Mouse (Mus musculus) layer of hippocampus, adult 11-12 months (tissue): ENCODE data around the gene Gpr1.

ENCODE experiments used
- DNase-seq: peaks from one replicate; pipeline ENCODE4 v3.0.0; 2022; ENCODE audit warnings: low spot score

Gene Gpr1

DNA sequence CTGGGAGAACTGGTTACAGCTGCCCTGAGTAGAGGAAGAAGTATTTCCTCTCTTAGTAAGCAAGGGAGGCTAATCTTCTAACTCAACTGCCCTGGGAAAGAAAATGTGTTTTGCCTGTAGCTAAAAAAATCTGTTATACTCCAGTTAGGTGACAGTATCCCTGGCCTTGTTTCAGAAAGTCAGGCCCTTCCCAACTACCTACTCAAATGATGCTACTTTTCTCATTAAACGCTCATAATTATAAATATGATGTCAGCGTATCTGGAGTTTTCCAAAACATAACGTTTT, at the start of gene Gpr1:
Gene Gpr1 (minus strand): TSS at position 273 of the 288 bp plus-strand sequence.
- no peak for DNase-seq

DNA sequence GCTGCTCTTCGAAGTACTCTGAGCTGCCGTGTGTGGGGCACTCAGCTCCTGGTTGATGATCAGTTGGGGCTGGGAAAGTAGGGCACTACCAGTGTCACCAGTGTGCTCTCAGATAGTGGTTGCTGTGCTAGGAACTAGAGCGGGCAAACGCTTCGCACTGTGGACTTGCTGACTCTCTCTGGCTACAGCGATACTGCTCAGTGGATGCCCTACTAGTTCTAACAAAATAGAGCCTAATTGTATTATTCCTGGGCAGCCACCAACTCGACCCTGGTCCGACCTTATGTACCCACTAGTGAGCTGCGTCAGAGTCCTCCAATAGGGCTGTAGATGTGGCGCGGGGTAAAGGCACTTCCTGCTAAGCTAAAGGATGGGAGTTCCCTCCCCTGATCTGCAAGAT, 49.3 kb upstream of the Gpr1 start:
- no peak for DNase-seq

DNA sequence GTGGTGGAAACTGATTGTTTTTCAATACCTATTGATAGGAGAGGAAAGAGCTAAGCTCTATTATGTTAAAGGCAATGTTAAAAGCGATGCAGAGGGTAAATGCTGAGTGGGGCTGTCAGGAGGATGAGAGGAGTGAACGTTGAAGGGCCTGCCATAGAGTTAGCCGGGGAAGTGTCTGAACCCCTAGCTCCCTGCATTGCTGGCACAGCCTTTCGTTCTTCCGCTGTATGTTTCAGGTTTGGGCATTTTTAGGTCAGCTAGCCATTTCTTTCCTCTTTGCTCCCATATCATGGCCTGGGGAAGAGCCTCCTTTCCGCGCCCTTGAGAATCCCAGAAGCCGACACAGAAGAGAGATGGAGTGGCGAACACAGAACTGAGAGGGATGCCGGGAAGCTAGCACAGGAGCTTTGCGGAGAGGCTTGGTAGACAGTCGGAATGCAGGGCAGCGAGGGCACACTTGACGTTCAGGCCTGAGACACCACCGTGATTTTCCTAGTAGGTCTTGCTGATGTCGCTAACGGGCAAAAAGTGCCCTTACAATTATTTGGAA, 46.8 kb upstream of the Gpr1 start:
- DNase-seq: no peak

DNA sequence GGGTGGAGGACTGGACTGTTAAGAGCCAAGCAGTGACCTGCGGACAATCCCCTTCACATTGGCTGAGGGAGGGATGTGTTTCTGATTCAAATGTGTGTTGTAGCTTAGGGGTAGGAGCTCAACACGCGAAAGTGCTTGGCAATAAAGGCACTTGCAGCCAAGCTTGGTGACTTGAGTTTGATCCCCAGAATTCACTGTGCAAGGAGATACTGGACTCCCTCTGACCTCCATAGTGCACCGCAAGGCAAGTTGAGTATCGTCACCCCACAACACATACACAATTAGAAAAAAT, 46.3 kb upstream of the Gpr1 start:
- no peak for DNase-seq

DNA sequence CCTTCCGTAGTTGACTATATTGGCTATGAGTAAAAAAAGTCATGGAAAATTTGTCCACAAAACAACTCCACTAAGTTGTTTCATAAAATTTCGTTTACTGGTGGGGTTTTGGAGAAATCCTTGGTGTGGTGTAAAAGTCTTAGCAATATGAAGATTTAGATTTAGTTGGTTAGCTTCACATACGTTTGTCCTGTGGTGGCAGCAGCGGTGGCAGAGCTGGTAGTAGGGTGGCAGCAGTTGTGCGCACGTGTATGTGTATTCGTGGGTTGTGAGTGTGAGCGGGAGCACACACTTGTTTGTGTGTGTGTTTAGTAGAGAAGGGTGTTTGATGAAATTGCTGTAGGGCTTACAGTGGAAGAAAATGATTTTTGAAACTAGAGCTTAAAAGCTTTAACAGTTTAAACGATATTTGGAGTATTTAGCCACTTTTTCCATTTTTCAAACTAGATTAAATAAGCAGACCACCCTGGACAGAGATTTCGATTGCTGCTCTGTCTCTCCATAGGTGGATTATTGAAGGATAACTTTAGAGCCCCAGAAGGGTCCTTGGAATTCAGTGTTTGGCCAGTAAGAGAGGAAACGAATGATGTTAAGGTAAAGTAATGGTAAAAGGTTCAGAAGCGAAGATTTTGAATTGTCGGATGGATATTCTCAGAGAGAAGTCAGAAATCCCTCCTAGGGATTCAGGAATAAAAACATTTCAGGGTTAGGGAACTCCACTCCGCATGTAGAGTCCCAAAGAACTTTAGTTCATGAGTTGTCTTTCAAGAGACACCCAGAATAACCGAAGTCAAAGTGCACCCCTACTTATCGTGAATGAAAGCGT, 45.8 kb upstream of the Gpr1 start:
- DNase-seq: no peak

DNA sequence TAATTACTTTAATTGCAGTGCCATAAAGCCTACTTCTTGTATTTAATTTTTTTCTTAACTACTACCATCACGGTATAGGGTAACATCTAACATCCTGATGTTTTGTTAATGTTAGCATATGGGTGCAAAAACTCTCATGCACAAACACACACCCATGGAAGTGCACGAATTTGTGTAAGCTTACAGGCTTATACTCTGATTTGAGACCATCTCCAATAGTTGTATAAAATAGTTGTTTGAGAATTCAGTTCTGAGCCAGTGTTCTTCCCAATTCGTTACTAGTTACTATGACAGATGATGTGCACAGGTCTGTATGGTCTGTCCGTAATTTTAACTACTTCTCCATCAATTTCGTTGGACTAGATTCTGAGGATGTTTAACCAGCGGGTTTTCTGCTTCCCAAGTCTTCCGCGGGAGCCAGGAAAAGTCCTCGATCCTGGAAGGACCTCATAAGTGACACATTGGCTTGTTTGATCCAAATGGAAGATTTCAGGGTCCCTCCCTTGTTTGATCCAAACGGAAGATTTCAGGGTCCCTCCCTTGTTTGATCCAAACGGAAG, 45.0 kb upstream of the Gpr1 start:
- DNase-seq: no peak

DNA sequence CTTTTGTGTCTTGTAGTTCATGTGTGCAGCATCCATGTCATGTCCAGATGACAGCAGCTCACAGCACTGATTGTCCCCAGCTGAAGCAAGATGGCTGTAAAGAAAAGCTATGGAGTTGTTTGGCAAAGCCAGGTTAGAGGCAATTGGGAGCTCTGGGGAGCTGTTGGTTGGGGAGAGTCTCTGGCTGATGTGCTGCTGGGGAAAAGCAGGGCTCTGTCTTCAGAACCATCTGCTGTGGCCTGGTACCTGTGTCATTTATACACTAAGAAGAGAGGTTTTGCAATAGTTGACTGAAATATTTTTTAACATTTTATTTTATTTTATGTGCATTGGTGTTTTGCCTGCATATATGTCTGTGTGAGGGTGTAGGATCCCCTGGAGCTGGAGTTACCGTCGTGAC, 44.2 kb upstream of the Gpr1 start:
- DNase-seq: no peak

DNA sequence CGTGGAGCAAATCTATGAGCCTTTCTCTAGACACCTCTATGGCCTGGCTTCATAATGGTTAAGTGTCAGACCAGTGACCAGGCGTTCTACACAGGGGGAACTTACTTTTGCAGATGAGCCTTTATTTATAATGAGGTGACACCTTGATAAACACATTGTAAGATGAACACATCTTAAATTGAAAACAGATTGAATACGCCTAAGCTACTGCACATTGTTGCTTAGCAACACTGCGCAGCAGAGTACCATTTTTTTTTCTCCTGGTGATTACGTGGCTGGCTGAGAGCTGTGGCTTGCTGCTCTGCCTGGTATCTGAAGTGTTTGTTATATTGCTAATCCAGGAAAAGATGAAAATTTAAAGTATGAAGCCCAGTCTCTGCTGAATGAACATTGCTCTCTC, 41.7 kb upstream of the Gpr1 start:
- no peak for DNase-seq

DNA sequence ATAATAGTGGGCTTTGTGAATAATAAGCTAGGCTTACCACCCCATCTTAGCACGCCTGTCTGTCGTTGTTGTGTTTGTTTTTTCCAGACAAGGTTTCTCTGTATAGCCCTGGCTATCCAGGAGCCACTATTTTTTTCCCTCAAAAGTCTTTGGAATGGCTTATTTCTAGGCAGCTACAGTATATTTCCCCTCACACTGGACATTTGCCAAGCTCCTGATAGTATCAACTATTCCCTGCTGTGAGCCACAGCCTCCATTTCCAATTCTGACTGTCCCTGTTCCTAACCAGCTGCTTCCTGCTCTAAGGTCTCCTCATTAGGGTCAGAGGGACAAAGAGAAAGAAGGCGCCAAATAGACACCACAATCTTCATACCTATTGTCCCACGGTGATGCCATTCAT, 40.8 kb upstream of the Gpr1 start:
- no peak for DNase-seq

DNA sequence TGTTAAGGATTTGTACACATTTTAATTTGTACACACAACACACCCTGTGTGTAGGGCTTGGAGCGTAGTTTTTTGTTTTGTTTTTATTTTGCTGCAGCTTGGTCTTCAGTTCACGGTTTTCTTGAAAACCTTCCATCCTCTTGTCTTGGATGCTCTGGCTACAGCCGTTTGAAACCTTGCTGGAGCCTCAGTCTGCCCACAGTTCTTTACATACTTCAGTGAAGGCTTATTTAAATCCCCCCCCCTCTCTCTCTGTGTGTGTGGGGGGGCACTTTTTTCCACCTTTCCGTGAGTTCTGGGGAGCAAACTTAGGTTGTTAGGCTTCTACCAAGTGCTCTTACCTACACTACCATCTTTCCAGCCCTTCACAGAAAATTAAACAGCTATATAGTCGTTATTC, 38.9 kb upstream of the Gpr1 start:
- no peak for DNase-seq

DNA sequence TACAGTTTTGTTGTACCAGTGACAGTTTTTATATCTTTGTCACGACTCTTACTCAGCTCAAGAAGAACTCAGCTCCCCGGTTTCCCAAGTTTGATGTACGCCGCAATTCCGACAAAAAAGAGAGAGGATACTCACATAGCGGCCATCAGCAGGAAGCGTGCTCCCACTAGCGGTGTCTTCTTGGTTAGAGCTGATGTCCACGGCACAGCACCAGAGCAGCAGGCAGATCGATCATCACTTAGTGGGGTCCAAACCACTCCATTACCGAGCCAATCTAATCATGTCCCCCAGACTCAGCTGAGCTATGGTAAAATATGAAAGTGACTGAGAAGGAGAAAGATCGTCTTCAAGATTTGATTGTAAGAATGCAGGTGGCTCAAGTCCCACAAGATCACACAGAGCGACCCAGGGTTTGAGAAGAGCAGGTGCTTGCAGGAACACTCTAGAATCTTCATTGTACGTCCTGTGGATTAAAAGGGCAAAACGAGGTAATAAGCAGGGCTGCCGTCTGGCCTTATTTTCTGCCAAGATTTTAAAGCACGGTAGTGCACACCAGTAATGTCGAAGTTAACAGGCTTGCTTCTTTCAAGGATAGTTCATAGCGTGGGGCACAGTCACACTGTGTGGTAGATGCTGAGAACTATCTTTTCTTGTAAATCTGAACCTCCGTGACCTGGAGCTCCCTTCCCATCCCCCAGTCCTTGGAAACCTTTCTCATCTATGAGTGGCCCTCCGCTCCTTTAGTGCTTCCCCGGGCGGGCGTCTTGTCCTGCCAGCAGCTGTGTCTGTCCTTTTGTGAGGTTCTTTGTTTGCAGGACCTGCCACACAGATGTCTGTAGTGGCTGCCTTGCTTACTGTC, 38.2 kb upstream of the Gpr1 start:
- DNase-seq: no peak

DNA sequence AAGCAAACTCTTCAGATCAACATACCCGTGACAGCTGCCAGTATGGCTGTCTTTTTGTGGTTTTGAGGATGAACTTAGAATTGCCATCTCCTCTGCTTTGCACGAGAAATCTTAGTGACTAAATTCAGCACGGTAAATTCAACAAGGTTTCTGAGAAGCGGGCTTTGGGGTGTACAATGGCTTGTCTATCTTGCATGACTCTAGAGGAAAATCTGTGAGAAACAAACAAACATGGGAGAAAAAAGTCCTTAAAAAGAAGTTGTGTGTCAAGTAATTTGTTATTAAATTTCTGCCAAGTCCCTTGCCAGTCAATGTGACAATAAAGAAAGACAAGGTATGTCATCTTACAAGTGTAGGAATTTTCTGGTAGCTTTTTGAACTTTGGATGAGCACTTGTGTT, 34.9 kb upstream of the Gpr1 start:
- no peak for DNase-seq

DNA sequence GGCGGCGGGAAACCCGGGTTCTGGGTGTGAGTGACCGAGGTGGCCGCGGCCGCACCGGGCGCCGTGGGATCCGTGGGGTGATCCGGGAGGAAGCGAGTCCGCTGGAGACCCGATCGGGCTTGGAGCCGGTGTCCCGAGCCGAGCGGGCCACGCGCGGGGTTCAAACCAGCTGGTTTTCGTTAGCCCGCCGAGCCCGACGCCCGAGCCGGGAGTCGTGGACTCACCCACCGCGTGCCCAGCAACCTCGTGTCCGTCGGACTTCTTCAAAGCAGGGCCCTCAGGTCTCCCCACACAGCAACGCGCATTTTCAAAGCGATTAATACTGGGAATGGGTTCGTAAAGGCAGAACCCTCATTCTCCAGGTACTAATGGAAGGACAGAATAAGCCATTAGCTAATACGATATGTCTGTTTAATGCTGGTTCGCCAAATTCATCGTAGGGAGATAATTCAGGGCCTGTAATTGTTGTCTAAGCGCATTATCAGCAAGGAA, 34.1 kb upstream of the Gpr1 start:
- no peak for DNase-seq

DNA sequence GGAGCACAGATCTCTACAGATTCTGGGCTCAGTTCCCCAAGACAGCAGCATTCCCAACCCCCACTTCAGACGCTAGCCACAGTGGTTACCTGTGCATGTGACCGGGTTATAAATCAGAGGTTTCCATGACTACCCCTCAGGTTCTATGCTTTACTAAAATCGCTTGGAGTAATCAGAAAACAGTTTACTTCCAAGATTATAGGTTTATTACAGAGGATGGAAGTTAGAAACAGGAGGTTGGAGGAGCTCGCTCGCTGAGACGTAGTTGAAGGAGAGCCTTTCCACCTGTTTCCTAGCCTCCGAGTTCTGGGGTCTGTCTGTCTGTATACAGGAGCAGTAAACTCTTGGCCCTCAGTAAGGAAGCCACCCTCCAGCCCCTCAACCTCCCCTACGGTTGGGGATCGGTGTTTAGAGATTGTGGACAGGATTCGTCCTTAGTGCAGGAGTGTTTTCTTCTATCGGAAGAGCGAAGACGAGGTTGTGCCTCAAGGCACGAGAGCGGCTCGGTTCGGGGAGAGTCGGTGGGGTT, 33.6 kb upstream of the Gpr1 start:
- no peak for DNase-seq

DNA sequence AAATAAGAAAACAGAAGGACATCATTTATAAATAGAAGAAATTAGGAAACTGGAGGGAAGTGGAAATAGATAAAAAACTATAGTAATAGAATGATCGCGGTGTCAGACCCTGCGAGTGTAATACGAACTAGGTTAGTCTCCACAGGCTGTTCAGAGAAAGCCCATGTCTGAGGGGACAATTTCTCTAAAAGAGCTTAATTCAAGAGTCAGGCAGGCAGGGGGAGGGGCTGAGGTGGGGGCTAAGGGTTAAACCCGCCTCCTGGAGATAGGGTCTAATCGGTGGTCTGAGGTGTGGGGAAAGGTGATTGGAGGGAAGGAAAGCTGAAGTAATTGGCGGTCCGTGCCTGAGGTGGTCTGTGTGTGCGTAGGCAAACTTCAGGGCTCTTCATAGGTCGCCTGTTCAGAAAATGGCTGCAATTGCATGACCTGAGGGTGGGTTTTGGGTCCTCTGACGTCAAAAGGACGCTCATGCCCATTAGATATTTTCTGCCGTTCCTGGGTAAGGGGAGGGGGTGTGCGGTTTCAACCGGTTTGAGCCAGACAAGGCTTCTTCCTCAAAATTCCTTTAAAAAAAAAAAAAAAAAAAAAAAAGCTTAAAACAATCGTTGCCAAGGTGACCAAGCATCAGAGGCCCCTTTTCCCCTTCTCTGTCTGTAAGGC, 32.6 kb upstream of the Gpr1 start:
- DNase-seq: no peak

DNA sequence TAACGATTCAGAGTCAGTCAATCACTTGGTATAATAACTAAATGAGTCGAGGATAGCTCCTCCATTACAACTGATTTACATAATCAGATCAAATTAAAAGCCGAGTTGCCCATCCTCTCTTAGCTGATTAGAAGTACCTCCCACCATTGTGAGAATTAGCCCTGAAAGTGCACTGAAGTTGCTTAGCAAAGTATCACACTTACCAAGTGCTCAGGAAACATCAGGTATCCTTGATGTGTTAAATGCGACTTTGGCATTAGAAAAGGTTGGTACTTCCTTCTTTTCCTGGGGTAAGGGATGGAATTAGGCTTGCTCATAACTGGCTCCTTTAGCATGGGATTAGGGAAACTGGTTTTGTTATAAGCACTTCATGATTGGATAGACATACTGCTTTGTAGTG, 29.5 kb upstream of the Gpr1 start:
- DNase-seq: no peak

DNA sequence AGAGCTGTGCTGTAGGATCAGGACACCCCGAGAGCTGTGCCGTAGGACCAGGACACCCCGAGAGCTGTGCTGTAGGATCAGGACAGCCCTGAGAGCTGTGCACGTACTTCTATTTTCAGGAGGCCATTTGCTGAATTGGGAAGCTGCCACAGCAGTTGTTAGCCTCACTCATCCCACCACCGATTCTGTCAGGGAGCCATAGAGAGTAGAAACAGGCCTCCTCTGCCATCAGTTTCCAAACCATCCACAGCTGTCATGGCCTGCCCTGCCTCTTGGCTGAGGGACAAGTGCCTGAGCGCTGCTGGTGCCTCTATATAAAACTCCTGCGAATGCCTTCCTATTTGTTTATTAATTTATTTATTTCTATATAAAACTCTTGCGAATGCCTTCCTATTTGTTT, 25.4 kb upstream of the Gpr1 start:
- no peak for DNase-seq

DNA sequence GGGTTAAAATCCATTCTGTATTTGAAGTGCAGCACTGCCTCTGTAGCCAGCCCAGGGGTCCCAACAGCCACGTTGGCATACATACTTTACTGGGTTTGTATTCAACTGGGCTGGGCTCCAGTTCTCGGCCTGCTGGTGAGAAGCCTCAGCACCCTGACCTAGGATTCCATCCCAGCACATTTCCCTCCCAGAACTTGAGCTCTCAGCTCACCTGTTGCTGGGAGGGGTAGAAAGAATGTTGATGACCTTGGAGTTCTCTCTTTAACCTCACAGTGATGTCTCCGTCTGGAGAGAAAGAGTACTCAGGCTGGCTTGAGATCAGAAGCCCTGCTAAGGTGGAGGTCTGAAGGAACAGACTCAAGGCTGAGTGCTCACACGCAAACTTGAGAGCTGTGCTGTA, 25.0 kb upstream of the Gpr1 start:
- DNase-seq: no peak

DNA sequence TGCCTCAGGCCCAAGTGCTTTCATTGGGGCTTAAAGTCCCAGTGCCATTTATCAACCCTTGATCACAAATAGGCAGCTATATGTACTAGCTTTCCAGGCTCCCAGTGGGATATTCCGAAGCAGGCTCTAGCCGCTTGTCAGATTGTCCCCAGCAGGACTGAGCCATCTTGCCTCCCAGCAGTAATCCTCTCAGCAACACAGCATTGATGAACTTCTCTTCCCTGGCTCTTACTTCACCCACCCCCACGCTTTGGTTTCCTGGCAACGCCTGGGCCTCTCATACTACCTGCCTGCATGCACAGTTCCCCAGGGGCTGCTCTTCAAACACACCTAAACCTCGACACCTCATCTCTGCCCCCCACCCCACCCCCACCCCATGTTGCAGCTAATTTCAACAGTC, 23.0 kb upstream of the Gpr1 start:
- no peak for DNase-seq

DNA sequence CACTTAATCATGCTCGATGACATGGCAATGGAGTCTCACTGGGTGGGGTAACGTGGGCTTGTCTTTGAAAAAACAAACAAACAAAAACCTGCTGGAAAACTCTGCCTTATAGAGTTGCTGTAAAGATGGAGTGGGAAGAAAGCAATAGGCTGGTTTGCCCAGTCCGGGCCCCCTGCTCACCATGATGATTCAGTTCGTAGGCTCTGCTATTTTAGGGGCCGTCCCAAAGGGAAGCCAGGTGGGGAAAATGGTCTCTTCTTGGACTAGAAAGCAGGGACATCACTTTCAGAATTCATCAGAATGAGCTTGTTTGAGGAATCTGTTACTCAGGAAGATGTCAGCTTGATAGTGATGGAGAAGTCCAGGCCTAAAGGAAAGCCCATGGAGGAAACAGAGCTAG, 12.9 kb upstream of the Gpr1 start:
- no peak for DNase-seq

DNA sequence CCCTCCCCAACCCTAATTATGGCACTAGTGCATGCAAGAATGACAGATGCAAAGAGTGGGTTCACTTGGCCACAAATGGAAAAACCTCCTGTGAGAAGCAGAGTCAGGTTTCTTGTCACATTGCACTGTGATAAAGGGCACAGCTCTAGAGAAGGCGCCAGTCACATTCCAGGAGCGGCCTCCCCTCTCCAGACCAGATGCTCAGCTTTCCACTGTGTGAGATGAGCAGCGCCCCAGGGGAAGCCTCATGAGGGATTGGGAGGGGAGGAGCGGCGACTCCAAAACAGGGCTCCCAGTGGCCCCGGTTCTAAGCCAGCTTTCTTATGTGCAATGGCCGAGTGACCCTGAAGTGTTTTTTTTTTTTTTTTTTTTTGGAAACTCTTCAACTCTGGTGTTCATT, 11.5 kb upstream of the Gpr1 start:
- no peak for DNase-seq

DNA sequence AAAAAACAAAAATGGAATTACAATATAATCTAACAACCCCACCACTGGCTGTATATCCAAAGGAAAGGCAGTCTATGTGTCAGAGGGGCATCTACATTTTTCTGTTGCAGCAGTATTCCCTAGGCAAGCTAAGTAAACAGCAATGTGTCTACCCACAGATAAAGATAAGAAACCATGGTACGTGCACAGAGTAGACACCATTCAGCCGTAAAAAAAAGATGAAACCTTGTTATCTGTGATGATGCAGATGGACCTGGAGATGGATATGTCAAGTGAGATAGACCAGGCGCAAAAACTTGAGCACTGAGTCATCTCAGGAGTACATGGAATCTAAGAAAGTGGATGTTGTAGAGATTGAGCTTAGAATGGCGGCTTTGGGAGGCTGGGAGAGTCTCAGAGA, 10.7 kb upstream of the Gpr1 start:
- no peak for DNase-seq
